Mouse (Mus musculus): Measurements from ENCODE around the gene Bysl. TPM values are rescaled to one million over a fixed set of nuclear protein-coding genes. Genes with fewer than 3 reads are reported as not detected.

Bysl gene
- total RNA-seq (2023; ENCODE audit: inconsistent age), result 12.7 to 14.2 TPM (median 13.2 TPM) in 4 replicates

DNA sequence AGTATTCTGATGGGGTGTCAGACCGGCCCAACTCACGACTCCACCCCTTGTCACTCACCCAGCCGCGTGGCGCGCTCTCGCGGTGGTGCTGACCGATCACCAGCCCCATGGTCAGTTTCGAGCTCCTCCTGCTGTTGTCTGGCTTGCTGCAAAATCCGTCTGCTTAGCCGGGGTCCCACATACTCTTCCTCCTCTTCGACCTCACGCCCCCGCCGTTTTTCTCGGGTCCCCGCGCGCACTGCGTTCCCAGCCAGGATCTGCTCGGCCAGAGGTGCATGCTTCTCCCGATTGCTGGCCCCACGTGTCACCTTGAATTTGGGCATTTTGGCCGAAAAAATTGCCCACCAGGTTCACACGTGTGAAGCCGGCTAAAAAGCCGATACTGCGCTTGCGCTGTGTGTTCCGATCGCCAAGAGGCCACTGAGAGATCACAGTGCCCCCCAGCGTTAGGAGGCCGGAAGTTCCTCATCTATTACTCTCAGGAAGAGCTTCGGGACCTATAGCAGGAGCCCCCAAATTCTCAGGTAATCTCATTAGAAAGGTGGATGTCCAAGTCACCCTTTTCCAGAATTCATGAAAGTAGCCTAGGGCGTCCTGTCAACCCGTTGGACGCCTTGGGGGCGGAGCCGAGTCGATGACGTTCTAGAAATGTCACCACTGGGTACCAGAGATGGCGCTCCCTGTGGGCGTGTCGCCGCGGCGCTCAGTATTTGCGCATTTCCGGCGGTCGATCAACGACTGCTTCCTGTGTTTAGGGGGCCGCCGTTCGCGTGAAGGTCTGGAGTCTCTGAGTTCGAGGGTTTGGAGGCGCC, at the start of gene Bysl, which contains the start of the genes Med20 and Gm20517:
Bysl (minus strand) TSS at position 644 of the 812 bp plus-strand sequence.
Med20 (plus strand) TSS at position 734 of the 812 bp plus-strand sequence.
Gm20517 (plus strand) TSS at position 741 of the 812 bp plus-strand sequence.

DNA sequence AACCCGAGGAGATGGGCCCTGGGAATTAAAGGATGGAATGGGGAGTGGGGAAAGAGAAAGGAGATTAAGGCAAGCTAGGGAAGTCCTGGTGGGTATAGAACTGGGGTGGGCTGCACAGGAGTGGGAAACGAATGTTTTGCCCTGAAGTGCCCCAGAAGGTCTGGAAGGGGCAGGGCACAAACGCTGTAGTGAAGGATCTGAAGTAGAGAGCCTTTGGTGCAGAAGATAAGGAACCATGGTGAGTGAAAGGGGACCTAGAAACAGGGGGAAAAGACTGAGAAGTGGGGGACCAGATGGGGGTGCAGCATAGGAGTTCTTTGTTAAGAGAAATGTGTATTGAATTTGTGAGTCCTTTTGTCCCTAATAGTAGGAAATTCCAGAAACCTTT, 19.4 kb upstream of the Bysl start, which contains the start of gene Usp49:
Usp49 (plus strand) TSS at position 13 of the 388 bp plus-strand sequence.

Other genes starting within 250 kb of the Bysl start
- gene Mrps10, start 242.6 kb downstream of the Bysl start, total RNA-seq (2023; ENCODE audit: inconsistent age), result 17.2 to 24.5 TPM (median 21.7 TPM) in 4 replicates
- 2.0 to 3.0 TPM (median 2.3 TPM) in 4 replicates for gene Guca1b, start 226.1 kb downstream of the Bysl start, total RNA-seq (2023; ENCODE audit: inconsistent age)
- not detected in 4 replicates for gene Guca1a, start 210.9 kb downstream of the Bysl start, total RNA-seq (2023; ENCODE audit: inconsistent age)
- not detected in 4 replicates for gene AI661453, start 174.9 kb downstream of the Bysl start, total RNA-seq (2023; ENCODE audit: inconsistent age)
- not detected in 4 replicates for gene 1700001C19Rik, start 174.1 kb downstream of the Bysl start, total RNA-seq (2023; ENCODE audit: inconsistent age)
- gene Taf8, start 109.2 kb downstream of the Bysl start, total RNA-seq (2023; ENCODE audit: inconsistent age), result 64.3 to 80.1 TPM (median 73.3 TPM) in 4 replicates
- gene Ccnd3, start 106.4 kb downstream of the Bysl start, total RNA-seq (2023; ENCODE audit: inconsistent age), result 206 to 221 TPM (median 211 TPM) in 4 replicates
- 59.2 to 69.9 TPM (median 62.6 TPM) in 4 replicates for gene Med20, start 90 bp upstream of the Bysl start, total RNA-seq (2023; ENCODE audit: inconsistent age)
- gene Gm20517, start 97 bp upstream of the Bysl start, total RNA-seq (2023; ENCODE audit: inconsistent age), result 2.5 to 5.6 TPM (median 2.9 TPM) in 4 replicates
- 3.5 to 6.8 TPM (median 5.3 TPM) in 4 replicates for gene Usp49, start 19.2 kb upstream of the Bysl start, total RNA-seq (2023; ENCODE audit: inconsistent age)
- 133 to 174 TPM (median 155 TPM) in 4 replicates for gene Tomm6, start 76.9 kb upstream of the Bysl start, total RNA-seq (2023; ENCODE audit: inconsistent age)
- 0.96 to 2.7 TPM (median 1.7 TPM) in 4 replicates for gene Frs3, start 77.5 kb upstream of the Bysl start, total RNA-seq (2023; ENCODE audit: inconsistent age)
- 0.66 TPM in 1 of 4 replicates, not detected in the others for gene Gm21981, start 83.0 kb upstream of the Bysl start, total RNA-seq (2023; ENCODE audit: inconsistent age)
- 0.58 TPM in 1 of 4 replicates, not detected in the others for gene Prickle4, start 83.2 kb upstream of the Bysl start, total RNA-seq (2023; ENCODE audit: inconsistent age)
- not detected in 4 replicates for gene Pgc, start 115.3 kb upstream of the Bysl start, total RNA-seq (2023; ENCODE audit: inconsistent age)
- gene Tfeb, start 125.5 kb upstream of the Bysl start, total RNA-seq (2023; ENCODE audit: inconsistent age), result 164 to 175 TPM (median 167 TPM) in 4 replicates
- not detected in 4 replicates for gene Mdfi, start 223.2 kb upstream of the Bysl start, total RNA-seq (2023; ENCODE audit: inconsistent age)